Mouse (Mus musculus) ES-Bruce4 (cell line): ENCODE measurements at regions not wholly inside any gene's neighbourhood (a gene's known extent, or its start where the extent isn't known, plus 50 kb on each side); places are given as distances from the start of the nearest gene placed in this dataset.

Experiments used
- CTCF ChIP-seq: IDR thresholded peaks from one replicate; pipeline ENCODE4 v1.8.1; 2011; ENCODE audit warnings: low read depth, low read length
- POLR2A ChIP-seq: IDR thresholded peaks from one replicate; pipeline ENCODE4 v1.8.1; 2011; ENCODE audit warnings: low read length; ENCODE audit not compliant: insufficient read depth

GRCm38 (mm10) chr9:49851522-49851921, 52.8 kb upstream of the Ncam1 start:
- TF ChIP-seq POLR2A (no peak), CTCF (no peak)
